Mouse (Mus musculus): ENCODE data around the gene Prkcg.
"Not testable (repeated sequence)": the region's sequence is repeated elsewhere in the genome, so short reads cannot be mapped to it uniquely, and the experiment has no call there.

The Prkcg gene

GRCm38 (mm10) chr7:3290257-3291033 lies 1.5 kb downstream of the Prkcg start:
- peak; percentile 97 for DNase-seq (ENCODE audit: low spot score)

- peak; percentile 68 for DNase-seq (ENCODE audit: low spot score)
These were observed 2.2 kb downstream of the Prkcg start for GRCm38 (mm10) chr7:3291197-3291596.

- DNase-seq (ENCODE audit: low spot score), result no peak
These were observed 2.8 kb downstream of the Prkcg start for GRCm38 (mm10) chr7:3291764-3292163.

GRCm38 (mm10) chr7:3292271-3292670 lies 3.3 kb downstream of the Prkcg start:
- DNase-seq (ENCODE audit: low spot score), result not testable (repeated sequence)

DNA sequence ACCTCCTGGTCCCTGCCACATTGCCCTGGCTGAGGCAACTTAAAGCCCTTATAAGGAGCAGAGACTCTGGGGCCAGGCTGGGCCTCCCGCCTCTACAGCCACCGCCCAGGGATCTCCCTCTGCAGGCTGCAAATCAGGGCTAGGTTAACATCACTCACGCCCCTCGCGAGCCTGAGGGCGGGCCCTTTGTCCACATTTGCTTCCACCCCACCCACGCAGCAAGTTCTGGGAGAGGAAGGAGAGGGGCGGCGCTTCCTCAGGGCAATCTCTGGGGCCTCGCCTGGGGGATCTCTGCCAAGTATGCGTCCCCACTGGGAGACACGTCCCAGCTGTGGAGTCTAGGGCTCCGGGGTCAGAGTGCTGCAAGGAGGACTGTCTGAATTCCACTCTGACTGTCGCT lies 3.8 kb downstream of the Prkcg start:
- DNase-seq (ENCODE audit: low spot score), result peak; percentile 82

- no peak for DNase-seq (ENCODE audit: low spot score)
These were observed 5.8 kb downstream of the Prkcg start for GRCm38 (mm10) chr7:3294794-3295193.

- no peak for DNase-seq (ENCODE audit: low spot score)
These were observed 6.5 kb downstream of the Prkcg start for GRCm38 (mm10) chr7:3295321-3296110.

DNA sequence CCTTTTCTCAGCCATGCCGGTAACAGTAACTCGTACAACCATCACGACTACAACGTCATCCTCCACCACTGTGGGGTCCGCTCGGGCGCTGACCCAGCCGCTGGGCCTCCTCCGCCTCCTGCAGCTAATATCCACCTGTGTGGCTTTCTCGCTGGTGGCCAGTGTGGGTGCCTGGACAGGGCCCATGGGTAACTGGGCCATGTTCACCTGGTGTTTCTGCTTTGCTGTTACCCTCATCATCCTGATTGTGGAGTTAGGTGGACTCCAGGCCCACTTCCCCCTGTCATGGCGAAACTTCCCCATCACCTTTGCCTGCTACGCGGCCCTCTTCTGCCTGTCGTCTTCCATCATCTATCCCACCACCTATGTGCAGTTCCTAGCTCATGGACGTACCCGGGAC lies 7.7 kb downstream of the Prkcg start:
- no peak for DNase-seq (ENCODE audit: low spot score)

GRCm38 (mm10) chr7:3299941-3300617 lies 11.1 kb downstream of the Prkcg start:
- no peak for DNase-seq (ENCODE audit: low spot score)

- no peak for DNase-seq (ENCODE audit: low spot score)
These were observed 12.1 kb downstream of the Prkcg start for GRCm38 (mm10) chr7:3300891-3301627.

DNA sequence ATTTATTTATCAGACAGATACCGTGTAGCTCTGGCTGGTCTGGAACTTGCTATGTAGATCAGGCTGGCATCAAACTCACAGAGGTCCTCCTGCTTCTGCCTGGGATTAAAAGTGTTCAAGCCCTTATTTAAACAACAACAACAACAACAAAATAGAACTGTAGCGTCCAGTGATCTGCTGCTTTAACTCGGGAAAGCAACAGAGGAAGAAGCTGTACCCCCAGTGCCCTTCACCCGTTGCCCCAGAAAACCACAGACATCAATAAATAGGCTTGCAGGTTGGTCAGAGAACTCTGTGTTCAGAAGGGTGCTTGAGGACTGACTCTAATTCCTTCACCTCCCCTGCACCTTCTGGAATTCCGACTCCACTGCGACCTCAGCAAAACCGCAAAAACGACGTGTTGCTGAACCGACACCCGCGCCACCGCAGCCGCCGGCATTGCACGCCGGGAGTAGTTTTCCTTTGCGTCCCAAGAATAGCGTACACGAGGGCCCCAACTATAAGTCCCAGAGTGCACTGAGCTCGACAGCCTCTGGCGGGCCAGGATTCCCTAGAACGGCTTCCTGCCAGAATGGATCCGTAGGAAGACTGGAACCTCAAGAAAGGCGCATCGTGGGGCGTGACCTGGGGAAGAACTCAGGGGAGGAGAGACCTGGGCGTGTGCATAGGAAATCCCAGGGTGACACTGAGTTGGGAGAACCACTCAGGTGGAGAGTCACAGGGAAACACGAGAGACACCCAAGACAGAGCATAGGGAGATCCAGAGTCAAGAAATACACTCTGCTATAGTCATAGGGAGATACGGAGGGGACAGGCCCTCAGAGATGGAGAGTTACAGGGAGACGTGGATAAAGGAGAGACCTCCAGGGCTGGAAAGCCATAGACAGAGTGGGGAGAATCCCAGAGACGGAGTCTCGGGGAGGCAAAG lies 12.9 kb downstream of the Prkcg start:
- no peak for DNase-seq (ENCODE audit: low spot score)

- peak; percentile 58 for DNase-seq (ENCODE audit: low spot score)
These were observed 13.7 kb downstream of the Prkcg start for GRCm38 (mm10) chr7:3302556-3303275.

- DNase-seq (ENCODE audit: low spot score), result peak; percentile 71
These were observed 14.3 kb downstream of the Prkcg start for GRCm38 (mm10) chr7:3303276-3303781.

- peak; percentile 15 for DNase-seq (ENCODE audit: low spot score)
These were observed 14.8 kb downstream of the Prkcg start for GRCm38 (mm10) chr7:3303789-3304188.

DNA sequence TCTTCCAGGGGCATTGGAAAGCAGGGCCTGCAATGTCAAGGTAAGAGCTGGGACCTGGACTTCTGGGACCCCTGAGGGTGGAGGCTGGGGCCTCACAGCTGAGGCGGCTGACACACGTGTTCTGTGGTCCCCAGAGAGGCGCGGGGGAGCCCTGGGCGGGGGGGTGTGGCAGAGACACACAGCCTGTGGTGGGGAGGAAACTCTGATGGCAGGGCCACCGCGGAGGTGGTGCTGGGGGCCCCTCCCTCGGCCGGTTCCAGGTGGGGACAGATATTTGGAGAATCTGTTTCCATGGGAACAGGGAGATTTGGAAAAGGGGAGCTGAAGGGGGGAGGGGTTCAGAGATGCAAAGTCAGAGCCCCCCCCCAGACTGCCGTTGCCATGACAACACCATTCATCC lies 15.3 kb downstream of the Prkcg start:
- DNase-seq (ENCODE audit: low spot score), result no peak

GRCm38 (mm10) chr7:3306400-3306799 lies 17.4 kb downstream of the Prkcg start:
- no peak for DNase-seq (ENCODE audit: low spot score)

DNA sequence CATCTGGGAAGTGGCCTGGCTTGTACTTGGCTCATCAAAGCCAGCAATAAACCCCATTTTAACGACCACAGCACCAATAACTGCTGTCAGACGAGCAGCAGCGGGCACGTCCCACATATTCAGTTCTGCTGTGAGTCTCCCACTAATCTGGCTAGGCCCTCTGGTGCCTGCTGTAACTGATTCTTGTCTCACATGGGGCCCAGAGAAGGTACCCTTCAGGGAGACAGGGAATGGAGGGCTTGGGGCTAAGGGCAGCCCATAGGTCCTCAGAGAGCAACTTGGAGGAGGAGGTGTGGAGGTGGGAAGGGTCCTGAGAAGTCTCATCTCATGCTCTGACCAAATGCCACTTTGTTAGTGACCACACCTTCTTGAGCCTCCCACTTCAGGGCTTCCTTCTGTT lies 19.7 kb downstream of the Prkcg start:
- DNase-seq (ENCODE audit: low spot score), result no peak

GRCm38 (mm10) chr7:3310233-3310632 lies 21.3 kb downstream of the Prkcg start:
- no peak for DNase-seq (ENCODE audit: low spot score)

DNA sequence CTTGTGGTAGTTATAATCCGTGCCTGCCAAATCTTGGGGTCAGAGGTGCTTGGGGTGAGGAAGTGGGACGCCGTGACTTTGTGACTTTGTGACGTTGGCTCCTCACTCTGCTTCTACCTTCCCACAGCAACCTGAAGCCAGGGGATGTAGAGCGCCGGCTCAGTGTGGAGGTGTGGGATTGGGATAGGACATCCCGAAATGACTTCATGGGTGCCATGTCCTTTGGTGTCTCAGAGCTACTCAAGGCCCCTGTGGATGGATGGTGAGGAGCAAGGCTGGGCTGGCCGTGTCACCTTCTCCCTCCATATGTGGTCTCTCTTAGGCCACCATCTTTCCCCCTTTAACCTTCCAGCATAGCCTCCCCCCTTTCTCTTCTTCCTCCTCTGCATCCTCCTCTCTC lies 24.6 kb downstream of the Prkcg start:
- no peak for DNase-seq (ENCODE audit: low spot score)

DNA sequence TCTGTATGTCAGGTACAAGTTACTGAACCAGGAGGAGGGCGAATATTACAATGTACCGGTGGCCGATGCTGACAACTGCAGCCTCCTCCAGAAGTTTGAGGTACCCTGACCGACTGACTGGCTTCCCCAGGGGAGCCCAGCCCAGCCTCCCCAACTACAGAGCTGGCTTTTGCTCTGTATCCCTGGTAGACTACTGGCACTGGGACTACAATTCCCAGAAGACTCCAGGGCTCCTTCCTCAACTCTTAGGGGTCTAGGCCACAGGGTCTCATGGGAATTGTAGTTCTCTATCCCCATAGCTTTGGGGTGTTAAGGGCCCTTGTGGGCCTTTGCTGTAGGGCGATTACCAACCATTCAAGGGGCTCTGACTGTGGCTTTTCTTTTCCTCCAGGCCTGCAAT lies 25.1 kb downstream of the Prkcg start:
- no peak for DNase-seq (ENCODE audit: low spot score)

Measured in MN1 (cell line).